Mouse (Mus musculus) liver, embryonic 14.5 days (tissue): ENCODE measurements around the gene Fndc5. TPM values are rescaled to one million over a fixed set of nuclear protein-coding genes. Genes with fewer than 3 reads are reported as not detected.

Experiments used
- ATAC-seq: fragments of 200-750 bp; cut with Nextera tagmentation; 2 replicates; pipeline ENCODE4 v1.8.0; 2017; ENCODE audit warnings: moderate number of reproducible peaks, mild to moderate bottlenecking, moderate library complexity; ENCODE audit not compliant: insufficient read depth
- DNase-seq, 3 experiments: peaks; one replicate each; pipeline ENCODE4 v3.0.0-alpha.2; 2012 to 2013; ENCODE audit warnings: low read depth in 3 of 3, low spot score in 3 of 3
- H3K27ac ChIP-seq: fragments of 300-500 bp; sonication (generic); 2 replicates; pipeline ENCODE4 v1.5.1; 2014; ENCODE audit warnings: moderate library complexity, mild to moderate bottlenecking, control low read depth, inconsistent platforms
- H3K27me3 ChIP-seq: fragments of 300-500 bp; sonication (generic); 2 replicates; pipeline ENCODE4 v1.6.1; 2014; ENCODE audit warnings: mild to moderate bottlenecking, low read length, moderate library complexity; ENCODE audit not compliant: control insufficient read depth, insufficient read depth
- H3K36me3 ChIP-seq: fragments of 300-500 bp; sonication (generic); replicated peaks from 2 replicates; pipeline ENCODE4 v1.6.1; 2014; ENCODE audit warnings: low read depth; ENCODE audit not compliant: control insufficient read depth, insufficient read depth
- H3K4me1 ChIP-seq, 2 experiments: fragments of 200-500 bp in 1 of 2; fragments of 300-500 bp in 1 of 2; sonication (generic) in 1 of 2; replicated peaks; 2 replicates each; pipeline ENCODE4 v1.6.1; 2012 to 2014; ENCODE audit warnings: antibody characterized with exemption in 1 of 2, inconsistent platforms in 1 of 2, low read length in 1 of 2; ENCODE audit not compliant: control insufficient read depth in 2 of 2, insufficient read depth in 2 of 2
- H3K4me2 ChIP-seq: fragments of 300-500 bp; sonication (generic); 2 replicates; pipeline ENCODE4 v1.6.1; 2014; ENCODE audit warnings: low read depth, mild to moderate bottlenecking, control low read depth, moderate library complexity
- H3K4me3 ChIP-seq, 2 experiments: fragments of 200-500 bp in 1 of 2; fragments of 300-500 bp in 1 of 2; sonication (generic) in 1 of 2; 2 replicates each; pipeline ENCODE4 v1.5.1; 2012 to 2014; ENCODE audit warnings: low read depth in 2 of 2, low read length in 2 of 2, mild to moderate bottlenecking in 2 of 2, control low read depth in 1 of 2, inconsistent platforms in 1 of 2, moderate library complexity in 1 of 2; ENCODE audit not compliant: insufficient read depth in 1 of 2
- H3K9ac ChIP-seq: fragments of 300-500 bp; sonication (generic); replicated peaks from 2 replicates; pipeline ENCODE4 v1.6.1; 2014; ENCODE audit warnings: mild to moderate bottlenecking, control low read depth, moderate library complexity
- H3K9me3 ChIP-seq: fragments of 300-500 bp; sonication (generic); 2 replicates; pipeline ENCODE4 v1.6.1; 2016; ENCODE audit warnings: low read length, mixed read lengths; ENCODE audit not compliant: control insufficient read depth
- CTCF ChIP-seq: IDR thresholded peaks from 2 replicates; pipeline ENCODE4 v1.5.1; 2016; ENCODE audit warnings: antibody characterized with exemption, low read depth, control low read depth
- EP300 ChIP-seq: IDR thresholded peaks from 2 replicates; pipeline ENCODE4 v1.6.1; 2016; ENCODE audit warnings: antibody characterized with exemption, low read depth
- WGBS: fragments of 180-500 bp; shearing (Covaris S2); extraction: QIAGEN DNeasy Blood & Tissue Kit; methylation state at CpG from one replicate; pipeline ENCODE4 v1.1.7; 2014; ENCODE audit not compliant: insufficient replicate concordance; 5-methylcytosine and 5-hydroxymethylcytosine counted together
- polyA plus RNA-seq, 2 experiments: library from polyadenylated mRNA; depleted of rRNA in 1 of 2; stranded (reverse) in 1 of 2; unstranded in 1 of 2; fragments of >200 nt; fragmentation: Nextera tagmentation in 1 of 2; extraction: Ambion mirVana in 1 of 2; gene quantifications; 2 replicates each; pipeline versions ENCODE4 v1.2.1 to v1.2.3; 2012 to 2014

The Fndc5 gene
- polyA plus RNA-seq (2012; rRNA removed) (0.36 and 0.56 TPM in 2 replicates), polyA plus RNA-seq (2014; fragmentation: Nextera tagmentation; extraction: Ambion mirVana) (0.30 and 0.99 TPM in 2 replicates)

DNA sequence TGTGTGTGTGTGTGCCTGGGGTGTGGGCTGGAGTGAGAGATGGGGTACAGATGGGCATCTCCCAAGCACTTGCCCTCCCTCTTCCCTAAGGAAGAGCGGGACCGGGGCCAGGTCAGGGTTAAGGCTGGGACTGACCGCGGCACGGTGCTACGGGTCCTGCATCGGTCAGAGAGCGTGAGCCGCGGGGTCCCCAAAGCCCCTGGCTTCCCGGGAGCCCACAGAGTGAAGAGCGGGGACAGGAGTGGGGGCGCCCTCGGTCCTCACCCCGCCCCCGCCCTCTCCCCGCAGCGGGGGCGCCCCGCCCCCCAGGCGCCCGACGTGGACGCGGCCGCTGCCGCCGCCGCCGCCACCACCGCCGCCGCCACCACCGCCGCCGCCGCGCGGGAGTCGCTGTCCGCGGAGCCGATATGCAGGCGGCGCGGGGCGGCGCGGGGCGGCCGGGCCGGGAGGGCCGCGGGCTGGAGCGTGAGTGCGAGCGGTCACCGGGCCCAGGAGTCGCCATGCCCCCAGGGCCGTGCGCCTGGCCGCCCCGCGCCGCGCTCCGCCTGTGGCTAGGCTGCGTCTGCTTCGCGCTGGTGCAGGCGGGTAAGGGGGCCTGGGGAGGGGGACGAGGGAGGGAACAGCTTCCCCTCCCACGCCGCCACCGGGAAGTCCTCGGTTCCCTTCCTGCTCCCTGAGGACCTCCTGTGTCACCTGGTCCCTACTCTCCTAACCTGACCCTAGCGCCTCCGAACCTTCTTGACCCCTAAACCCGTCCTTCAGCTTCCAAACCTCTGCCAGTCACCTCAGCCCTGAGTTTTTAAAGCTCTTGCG is at the start of gene Fndc5:
TSS of gene Fndc5 (plus strand) at position 421 of the 813 bp plus-strand sequence.
- DNase-seq (no peak), ATAC-seq (no peak)
- no peak for TF ChIP-seq EP300
- TF ChIP-seq CTCF, result no peak
- Histone ChIP-seq H3K4me1 (peaks cover 30 to 37% of the 10 kb centered on the region in 2 experiments), H3K36me3 (no peaks in the 10 kb centered on the region), H3K9me3 (no peaks in the 10 kb centered on the region), H3K27me3 (peaks cover 38% of the 10 kb centered on the region), H3K9ac (no peak within 1 kb of the TSS), H3K4me2 (peak within 1 kb of the TSS; percentile 68), H3K27ac (no peak within 1 kb of the TSS), H3K4me3 (peak within 1 kb of the TSS; percentile 23 to 56)
- 2% methylated on average over 70 of the region's 80 CpGs for WGBS

DNA sequence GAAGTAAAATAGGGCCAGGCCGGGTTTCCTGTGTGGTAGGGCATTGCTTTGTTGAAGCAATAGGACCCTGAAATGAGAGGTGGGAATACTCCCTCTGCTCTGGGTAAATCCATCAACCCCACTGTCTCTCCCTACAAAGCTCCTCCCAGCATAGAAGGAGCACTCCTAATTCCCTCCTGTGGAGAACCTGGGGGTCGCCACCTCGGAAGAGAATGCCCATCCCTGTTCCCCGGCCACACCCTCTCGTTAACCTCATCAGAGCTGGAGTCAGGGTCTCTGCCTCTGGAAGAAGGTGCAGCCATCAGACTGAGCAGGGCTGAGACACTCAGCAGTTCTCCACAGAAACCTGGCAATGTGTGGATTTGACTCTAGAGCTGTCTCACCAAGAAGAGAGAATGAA is 48.9 kb upstream of the Fndc5 start:
- Histone ChIP-seq H3K27ac (no peak overlapping the region), H3K36me3 (peaks cover 3% of the 10 kb centered on the region; the same call in 1 of the 2 replicates), H3K27me3 (no peaks in the 10 kb centered on the region), H3K4me2 (no peak overlapping the region), H3K9me3 (no peaks in the 10 kb centered on the region), H3K4me3 (no peak overlapping the region), H3K4me1 (no peaks in the 10 kb centered on the region), H3K9ac (no peak overlapping the region)
- TF ChIP-seq EP300, result no peak
- no peak for TF ChIP-seq CTCF
- ATAC-seq (no peak), DNase-seq (no peak)
- WGBS, result 50% methylated on average over 5 of the region's 5 CpGs

GRCm38 (mm10) chr4:129095276-129095675 is 41.5 kb upstream of the Fndc5 start:
- ATAC-seq (no peak), DNase-seq (no peak)
- Histone ChIP-seq H3K9me3 (no peaks in the 10 kb centered on the region), H3K4me2 (no peak overlapping the region), H3K4me3 (no peak overlapping the region), H3K9ac (no peak overlapping the region), H3K27ac (no peak overlapping the region), H3K27me3 (no peaks in the 10 kb centered on the region; the same call in 1 of the 2 replicates), H3K36me3 (no peaks in the 10 kb centered on the region), H3K4me1 (no peaks in the 10 kb centered on the region)
- 22% methylated on average over 15 of the region's 15 CpGs for WGBS
- no peak for TF ChIP-seq EP300
- TF ChIP-seq CTCF, result no peak

DNA sequence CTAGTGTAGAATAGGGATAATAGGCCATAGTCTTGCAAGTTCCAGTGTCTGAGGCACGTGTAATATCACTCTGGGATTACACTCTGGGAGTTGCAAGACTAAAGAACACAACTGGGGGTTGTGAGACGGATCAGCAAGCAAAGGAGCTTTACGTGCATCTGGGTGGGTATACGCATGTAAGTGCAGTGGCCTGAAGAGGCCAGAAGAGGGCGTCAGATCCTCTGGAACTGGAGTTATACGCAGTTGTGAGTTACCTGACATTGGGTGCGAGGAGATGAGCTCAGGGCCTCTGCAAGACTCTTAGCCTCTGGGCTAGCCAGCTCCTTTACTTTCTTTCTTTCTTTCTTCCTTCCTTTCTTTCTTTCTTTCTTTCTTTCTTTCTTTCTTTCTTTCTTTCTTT is 39.8 kb upstream of the Fndc5 start:
- Histone ChIP-seq H3K4me2 (no peak overlapping the region), H3K9ac (no peak overlapping the region), H3K27ac (no peak overlapping the region), H3K4me1 (no peaks in the 10 kb centered on the region), H3K27me3 (no peaks in the 10 kb centered on the region; the same call in 1 of the 2 replicates), H3K9me3 (no peaks in the 10 kb centered on the region), H3K4me3 (no peak overlapping the region), H3K36me3 (no peaks in the 10 kb centered on the region)
- 57% methylated on average over 7 of the region's 7 CpGs for WGBS
- TF ChIP-seq CTCF (peak; percentile 29), EP300 (no peak)
- ATAC-seq, result no peak
- DNase-seq, result no peak

DNA sequence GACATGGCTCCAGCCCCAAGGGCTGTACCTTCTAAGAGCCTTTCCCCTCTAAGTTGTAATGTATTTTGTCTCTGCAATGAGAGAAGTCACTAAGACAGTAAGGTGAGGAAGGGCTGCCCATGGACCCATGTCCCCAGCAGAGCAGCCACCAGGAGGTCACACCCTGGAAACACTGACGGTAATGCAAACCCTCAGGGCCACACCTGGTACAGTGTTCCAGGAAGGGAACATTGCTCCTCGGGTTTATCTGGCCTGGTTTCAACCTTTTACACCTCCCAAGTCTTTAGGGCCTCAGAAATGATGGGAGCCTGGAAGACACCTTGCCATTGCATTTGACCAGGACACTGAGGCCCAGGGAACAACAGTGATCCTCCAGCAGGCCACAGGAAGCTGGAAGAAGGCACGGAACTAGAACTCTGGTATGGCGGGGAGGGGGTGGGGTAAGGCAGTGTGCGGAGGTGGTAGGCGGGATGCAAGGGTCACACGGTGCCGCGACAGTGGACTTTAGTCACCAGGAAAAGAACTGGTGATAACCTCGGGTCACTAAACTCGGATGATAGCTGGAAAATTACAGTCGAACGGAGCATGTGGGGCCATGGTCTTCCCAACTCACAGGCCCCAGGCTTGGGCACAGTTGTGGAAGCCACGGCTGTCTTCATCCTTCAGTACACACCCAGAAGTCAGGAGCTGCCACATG is 34.5 kb upstream of the Fndc5 start:
- DNase-seq, result peak in 1 of 3 experiments; percentile 9
- peak; percentile 53 for ATAC-seq
- Histone ChIP-seq H3K9ac (no peak overlapping the region), H3K9me3 (no peaks in the 10 kb centered on the region), H3K27me3 (peaks cover 32% of the 10 kb centered on the region), H3K27ac (no peak overlapping the region), H3K36me3 (no peaks in the 10 kb centered on the region), H3K4me2 (no peak overlapping the region), H3K4me1 (0 out of 4 replicates have a peak, but pooled peaks cover 0 to 2% of the 10 kb centered on the region in 2 experiments), H3K4me3 (no peak overlapping the region)
- 44% methylated on average over 14 of the region's 14 CpGs for WGBS
- TF ChIP-seq CTCF (no peak), EP300 (no peak)
